Mouse (Mus musculus): ENCODE measurements at regions not wholly inside any gene's neighbourhood (a gene's known extent, or its start where the extent isn't known, plus 50 kb on each side); places are given as distances from the start of the nearest gene placed in this dataset.

DNA sequence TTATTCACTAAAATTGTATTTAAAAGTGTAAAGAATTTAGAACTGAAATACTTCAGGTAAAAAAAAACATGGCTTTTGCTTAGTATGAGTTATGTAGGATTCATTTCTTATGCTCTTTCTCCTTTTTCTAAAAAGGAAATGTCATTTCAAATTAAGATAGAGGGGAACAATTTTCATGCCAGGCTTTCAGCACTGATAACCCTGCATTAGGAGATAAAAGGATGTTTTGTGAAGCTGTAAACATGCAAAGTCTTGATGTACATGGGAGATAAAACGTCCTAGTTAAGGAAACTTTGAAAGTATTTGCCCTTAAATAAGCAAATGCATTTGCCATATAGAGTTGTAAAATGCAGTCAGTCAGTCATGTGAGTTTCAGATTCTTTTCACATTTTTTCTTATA is 1923.7 kb downstream of the Hace1 start:
- H3K36me3 ChIP-seq, result no peaks in the 10 kb centered on the region
- no peaks in the 10 kb centered on the region for H3K27me3 ChIP-seq
- H3K9ac ChIP-seq, result no peak overlapping the region
- no peak for ATAC-seq (ENCODE audit: borderline replicate concordance, extremely low read depth, low FRiP score, low TSS enrichment)
- H3K9me3 ChIP-seq, result no peaks in the 10 kb centered on the region
- WGBS, result 9% methylated on average over 1 of the region's 1 CpGs
- H3K27ac ChIP-seq, result no peak overlapping the region
- no peak overlapping the region for H3K4me3 ChIP-seq
- no peaks in the 10 kb centered on the region for H3K4me1 ChIP-seq
- no peak overlapping the region for H3K4me2 ChIP-seq

DNA sequence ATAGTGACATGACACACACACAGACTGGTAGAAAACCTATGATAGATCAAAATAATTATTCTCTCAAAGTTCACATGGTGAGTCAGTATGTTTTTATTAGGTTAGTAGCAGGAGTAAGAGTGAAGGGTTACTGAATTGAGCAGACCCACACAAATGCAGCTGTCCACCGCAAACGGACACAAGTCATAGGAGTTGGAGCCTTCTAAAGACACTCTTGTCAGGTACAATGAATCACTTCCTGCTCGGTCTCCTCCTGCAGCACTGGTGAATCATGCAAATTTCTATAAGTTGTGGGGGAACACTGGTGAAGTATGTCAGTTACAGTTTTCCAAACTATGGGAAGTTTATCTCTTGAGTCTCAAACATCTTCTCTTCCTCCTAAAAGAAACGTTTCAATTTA is 1931.6 kb downstream of the Hace1 start:
- ATAC-seq (ENCODE audit: borderline replicate concordance, extremely low read depth, low FRiP score, low TSS enrichment), result no peak
- 61% methylated on average over 4 of the region's 4 CpGs for WGBS

DNA sequence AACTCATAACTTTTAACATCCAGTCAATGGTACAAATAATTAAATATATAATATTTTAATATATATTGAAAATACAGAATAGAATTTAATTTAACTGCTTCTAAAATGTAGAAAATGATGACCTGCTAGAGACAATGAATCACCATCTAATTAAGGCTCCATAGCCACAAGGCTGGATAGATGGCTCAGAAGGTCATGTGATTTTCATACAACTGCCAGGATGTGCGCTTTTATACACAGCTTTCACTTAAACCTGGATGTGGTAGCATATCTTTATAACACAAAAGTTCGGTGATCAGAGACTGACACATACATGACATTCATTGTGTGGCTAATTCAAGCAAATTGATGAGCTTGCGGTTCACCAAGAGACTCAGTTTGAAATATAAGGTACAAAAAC is 1932.2 kb downstream of the Hace1 start:
- H3K27me3 ChIP-seq, result no peaks in the 10 kb centered on the region
- no peak overlapping the region for H3K4me3 ChIP-seq
- H3K9ac ChIP-seq, result no peak overlapping the region
- no peak overlapping the region for H3K27ac ChIP-seq
- no peaks in the 10 kb centered on the region for H3K4me1 ChIP-seq
- no peak overlapping the region for H3K4me2 ChIP-seq
- H3K36me3 ChIP-seq, result no peaks in the 10 kb centered on the region
- WGBS, result 79% methylated on average over 3 of the region's 3 CpGs
- ATAC-seq (ENCODE audit: borderline replicate concordance, extremely low read depth, low FRiP score, low TSS enrichment), result no peak
- H3K9me3 ChIP-seq, result no peaks in the 10 kb centered on the region

More for the DNA sequence above, 1931.6 kb downstream of the Hace1 start:
- H3K4me3 ChIP-seq, result no peak overlapping the region
- H3K4me2 ChIP-seq, result no peak overlapping the region
- H3K9ac ChIP-seq, result no peak overlapping the region
- H3K36me3 ChIP-seq, result no peaks in the 10 kb centered on the region
- no peaks in the 10 kb centered on the region for H3K9me3 ChIP-seq
- no peak overlapping the region for H3K27ac ChIP-seq
- no peaks in the 10 kb centered on the region for H3K27me3 ChIP-seq
- no peaks in the 10 kb centered on the region for H3K4me1 ChIP-seq

DNA sequence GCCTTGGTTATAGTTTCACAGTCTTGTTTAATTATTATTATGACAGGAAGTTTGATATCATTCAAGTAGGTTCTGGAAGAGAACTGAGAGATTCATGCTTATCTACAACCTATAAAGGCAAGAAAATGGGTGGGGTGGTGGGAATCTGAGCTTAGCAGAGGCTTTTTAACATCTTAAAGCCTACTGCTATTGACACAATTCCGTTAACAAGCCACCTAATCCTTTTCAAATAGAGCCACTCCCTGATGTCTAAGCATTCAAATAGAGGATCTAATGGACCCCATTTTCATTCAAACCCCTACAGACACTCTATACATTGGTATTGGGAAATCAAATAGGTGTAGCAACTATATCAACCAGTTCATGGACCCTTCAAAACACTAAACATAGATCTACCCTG is 1940.2 kb downstream of the Hace1 start:
- no peaks in the 10 kb centered on the region for H3K9me3 ChIP-seq
- no peaks in the 10 kb centered on the region for H3K27me3 ChIP-seq
- 34% methylated on average over 1 of the region's 1 CpGs for WGBS
- no peaks in the 10 kb centered on the region for H3K36me3 ChIP-seq
- no peak for ATAC-seq (ENCODE audit: borderline replicate concordance, extremely low read depth, low FRiP score, low TSS enrichment)
- no peaks in the 10 kb centered on the region for H3K4me1 ChIP-seq
- no peak overlapping the region for H3K27ac ChIP-seq
- no peak overlapping the region for H3K4me3 ChIP-seq
- H3K9ac ChIP-seq, result no peak overlapping the region
- no peak overlapping the region for H3K4me2 ChIP-seq

DNA sequence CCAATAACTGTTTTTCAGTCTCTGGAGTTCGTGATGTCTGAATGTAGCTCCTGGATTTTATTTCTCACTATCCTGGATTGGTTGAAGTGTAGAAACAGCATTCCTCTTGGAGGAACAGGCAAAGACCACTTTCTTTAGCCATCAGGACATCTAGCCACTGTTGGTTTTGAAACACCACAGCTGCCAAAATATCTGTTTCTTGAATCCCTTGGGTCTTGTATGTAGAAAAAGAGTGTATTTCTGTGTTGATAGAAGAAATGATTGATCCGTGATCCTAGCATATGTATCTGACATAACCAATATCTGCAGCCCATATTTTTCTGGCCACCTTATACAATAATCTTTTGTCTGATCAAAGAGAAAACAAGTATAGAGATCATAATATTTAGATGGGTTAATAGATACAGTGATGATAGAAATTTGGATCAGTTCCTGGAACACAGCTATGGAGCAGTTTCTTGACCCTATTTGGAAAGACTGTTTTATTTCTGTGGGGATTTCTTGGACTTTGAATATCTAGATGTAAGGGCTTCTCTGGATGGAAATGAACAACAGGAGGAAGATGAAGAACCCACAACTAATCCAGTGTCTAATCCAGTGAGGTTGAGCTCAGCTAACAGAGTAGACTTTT is 1988.9 kb downstream of the Hace1 start:
- Histone ChIP-seq H3K9ac (no peak overlapping the region), H3K9me3 (0 out of 2 replicates have a peak, but pooled peaks cover 3% of the 10 kb centered on the region), H3K4me3 (no peak overlapping the region), H3K4me1 (no peaks in the 10 kb centered on the region), H3K4me2 (no peak overlapping the region), H3K27ac (0 out of 2 replicates have a peak overlapping the region, but pooled peaks have one; percentile 9), H3K27me3 (no peaks in the 10 kb centered on the region), H3K36me3 (no peaks in the 10 kb centered on the region)
- ATAC-seq (ENCODE audit: borderline replicate concordance, extremely low read depth, low FRiP score, low TSS enrichment), result peak; percentile 81; the same call in 1 of the 2 replicates
- 45% methylated on average over 2 of the region's 2 CpGs for WGBS

Data from lung, embryonic 15.5 days (tissue).